Mouse (Mus musculus) G1E (cell line): ENCODE results near the gene Foxred2.

Experiments used
- CTCF ChIP-seq: IDR thresholded peaks from 2 replicates; pipeline ENCODE4 v1.5.1; 2012; ENCODE audit warnings: low read depth, low read length, inconsistent platforms, mixed read lengths
- GATA1 ChIP-seq: IDR thresholded peaks from 2 replicates; pipeline ENCODE4 v1.6.1; 2012; ENCODE audit warnings: borderline replicate concordance, low read length, inconsistent platforms, mixed read lengths
- TAL1 ChIP-seq: conservative IDR thresholded peaks from 2 replicates; pipeline ENCODE4 v1.6.1; 2012; ENCODE audit warnings: low read depth, low read length, inconsistent platforms, mixed read lengths

GRCm38 (mm10) chr15:77911065-77911464, 45.5 kb downstream of the Foxred2 start:
- TF ChIP-seq TAL1 (no peak), GATA1 (no peak), CTCF (no peak)
